Mouse (Mus musculus) heart, embryonic 10.5 days (tissue): ENCODE data around the gene Col4a4. TPM values are rescaled to one million over a fixed set of nuclear protein-coding genes. Genes with fewer than 3 reads are reported as not detected.

Experiments used
- DNase-seq: peaks from one replicate; pipeline ENCODE4 v3.0.0-alpha.2; 2017; ENCODE audit warnings: low spot score
- H3K27ac ChIP-seq: fragments of 300-500 bp; sonication (generic); 2 replicates; pipeline ENCODE4 v1.5.1; 2016; ENCODE audit warnings: mild to moderate bottlenecking
- H3K27me3 ChIP-seq: fragments of 300-500 bp; sonication (generic); 2 replicates; pipeline ENCODE4 v1.6.1; 2016; ENCODE audit warnings: mild to moderate bottlenecking; ENCODE audit not compliant: poor library complexity, insufficient read depth, severe bottlenecking
- H3K36me3 ChIP-seq: fragments of 300-500 bp; sonication (generic); 2 replicates; pipeline ENCODE4 v1.6.1; 2016; ENCODE audit warnings: mild to moderate bottlenecking, moderate library complexity
- H3K4me1 ChIP-seq: fragments of 300-500 bp; sonication (generic); 2 replicates; pipeline ENCODE4 v1.6.1; 2016; ENCODE audit warnings: mild to moderate bottlenecking
- H3K4me3 ChIP-seq: fragments of 300-500 bp; sonication (generic); 2 replicates; pipeline ENCODE4 v1.5.1; 2016; ENCODE audit warnings: mild to moderate bottlenecking, moderate library complexity
- H3K9me3 ChIP-seq: fragments of 300-500 bp; sonication (generic); 2 replicates; pipeline ENCODE4 v1.6.1; 2016; ENCODE audit warnings: mild to moderate bottlenecking, moderate library complexity
- WGBS: fragments of 180-500 bp; shearing (Covaris S2); methylation state at CpG from one replicate; pipeline ENCODE4 v1.1.7; 2016; 5-methylcytosine and 5-hydroxymethylcytosine counted together
- polyA plus RNA-seq: library from polyadenylated mRNA; unstranded; fragments of >200 nt; fragmentation: Nextera tagmentation; extraction: Ambion mirVana; gene quantifications from 2 replicates; pipeline ENCODE4 v1.2.1, GENCODE M21; 2016

Col4a4 gene
- polyA plus RNA-seq, 1 experiment from 2014 or later, result 0.36 TPM

DNA sequence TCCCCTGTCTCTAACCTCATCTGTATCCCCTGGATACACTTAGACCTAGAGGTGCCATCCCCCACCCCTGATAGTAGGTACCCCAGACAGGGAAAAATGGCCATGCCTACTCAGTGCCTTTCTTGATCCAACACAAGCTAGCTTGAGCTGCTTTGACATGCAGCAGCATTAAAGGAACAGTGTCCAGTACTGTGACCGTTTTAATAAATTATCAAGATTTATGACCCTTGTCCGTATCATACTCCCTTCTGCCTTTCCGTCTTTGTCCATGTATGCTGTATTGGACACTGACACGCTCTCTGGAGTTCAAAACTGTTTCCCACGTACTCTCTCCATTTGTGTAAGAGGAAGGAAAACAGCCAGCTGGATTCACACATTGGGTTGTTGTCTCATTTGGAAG, 158.9 kb downstream of the Col4a4 start:
- no peak for DNase-seq

DNA sequence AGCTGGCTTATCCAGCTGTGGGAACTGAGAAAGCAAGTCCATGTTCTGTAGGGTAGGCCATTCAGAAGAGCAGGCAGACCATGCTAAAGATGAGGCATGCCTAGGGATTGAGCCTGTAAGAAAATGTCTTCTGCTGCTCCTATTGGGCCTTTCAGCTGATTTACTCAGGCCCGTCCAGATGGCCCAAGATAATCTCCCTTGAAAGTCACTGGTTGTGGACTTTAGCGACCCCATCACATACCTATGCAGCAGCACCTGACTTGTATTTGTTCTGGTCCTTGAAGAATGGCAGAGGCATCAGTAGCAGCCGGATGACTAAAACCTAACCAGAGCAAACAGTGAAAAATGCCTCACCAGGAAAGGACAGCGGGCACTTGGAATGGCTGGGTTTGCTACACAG, 171.0 kb downstream of the Col4a4 start:
- no peaks in the 10 kb centered on the region for H3K9me3 ChIP-seq
- no peaks in the 10 kb centered on the region for H3K27me3 ChIP-seq

More for the DNA sequence above, 158.9 kb downstream of the Col4a4 start:
- Histone ChIP-seq H3K36me3 (no peaks in the 10 kb centered on the region), H3K27ac (no peak overlapping the region), H3K4me1 (peaks cover 5% of the 10 kb centered on the region; the same call in 1 of the 2 replicates), H3K9me3 (no peaks in the 10 kb centered on the region), H3K27me3 (no peaks in the 10 kb centered on the region), H3K4me3 (no peak overlapping the region)
- 87% methylated on average over 5 of the region's 5 CpGs for WGBS

DNA sequence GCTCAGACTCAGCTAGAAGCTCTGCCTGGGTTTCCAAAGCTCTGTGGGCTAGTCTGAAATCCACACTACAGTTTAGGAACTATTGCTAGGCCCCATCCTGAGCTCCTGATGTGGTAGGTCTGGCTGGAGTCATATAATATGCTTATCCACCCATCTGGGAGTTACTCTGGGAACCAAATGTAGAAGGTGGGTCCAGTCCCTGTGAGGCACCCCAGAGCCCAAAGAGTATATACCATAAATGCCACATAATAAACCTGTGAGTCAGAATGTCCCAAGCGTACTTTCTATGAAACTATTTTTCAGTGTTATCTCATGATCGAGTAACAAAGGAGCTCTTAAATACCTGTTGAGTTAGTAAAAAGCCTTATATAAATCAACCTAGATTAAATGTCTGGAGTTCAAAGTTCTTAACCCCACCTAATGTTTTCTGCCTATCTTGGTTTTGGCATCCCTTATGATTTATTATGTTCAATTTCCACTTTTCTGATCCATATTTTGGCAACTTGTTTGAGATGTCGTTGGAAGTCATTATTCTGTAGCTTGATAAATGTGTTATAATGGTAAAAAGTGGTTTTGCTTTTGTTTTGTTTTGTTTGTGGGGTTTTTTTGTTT, 172.1 kb downstream of the Col4a4 start:
- H3K36me3 ChIP-seq, result no peaks in the 10 kb centered on the region
- DNase-seq, result peak; percentile 20
- no peak overlapping the region for H3K4me3 ChIP-seq
- H3K27ac ChIP-seq, result no peak overlapping the region
- WGBS, result 89% methylated on average over 3 of the region's 3 CpGs
- H3K9me3 ChIP-seq, result no peaks in the 10 kb centered on the region
- H3K27me3 ChIP-seq, result no peaks in the 10 kb centered on the region
- H3K4me1 ChIP-seq, result peaks cover 21% of the 10 kb centered on the region

More for the DNA sequence above, 171.0 kb downstream of the Col4a4 start:
- Histone ChIP-seq H3K4me1 (peaks cover 20% of the 10 kb centered on the region), H3K4me3 (no peak overlapping the region), H3K27ac (no peak overlapping the region), H3K36me3 (no peaks in the 10 kb centered on the region)
- DNase-seq, result peak; percentile 25
- 82% methylated on average over 4 of the region's 4 CpGs for WGBS

DNA sequence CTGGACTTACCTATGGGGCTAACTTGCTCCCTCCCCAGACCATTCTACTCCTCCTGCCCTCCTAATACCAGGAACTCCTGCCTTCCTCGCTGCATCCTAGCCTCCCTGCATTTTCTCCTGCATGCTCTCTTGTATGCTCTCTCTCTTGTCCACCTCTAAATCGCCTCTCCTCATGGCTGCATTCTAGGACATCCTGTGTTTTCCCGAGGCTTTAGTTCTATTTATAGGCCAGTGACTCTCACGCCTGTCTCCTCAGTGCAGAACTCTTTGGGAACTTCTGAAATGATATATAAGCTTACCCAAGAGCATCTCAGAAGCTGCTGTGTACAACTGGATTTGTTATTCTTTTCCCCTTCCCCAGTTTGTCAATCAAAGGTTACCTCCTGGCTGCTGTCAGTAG, 174.6 kb downstream of the Col4a4 start:
- H3K27me3 ChIP-seq, result no peaks in the 10 kb centered on the region
- no peak overlapping the region for H3K4me3 ChIP-seq
- peak; percentile 51 for DNase-seq
- H3K9me3 ChIP-seq, result no peaks in the 10 kb centered on the region
- H3K36me3 ChIP-seq, result no peaks in the 10 kb centered on the region
- 27% methylated on average over 4 of the region's 4 CpGs for WGBS
- peaks cover 21% of the 10 kb centered on the region for H3K4me1 ChIP-seq
- H3K27ac ChIP-seq, result peak overlapping the region; percentile 75

DNA sequence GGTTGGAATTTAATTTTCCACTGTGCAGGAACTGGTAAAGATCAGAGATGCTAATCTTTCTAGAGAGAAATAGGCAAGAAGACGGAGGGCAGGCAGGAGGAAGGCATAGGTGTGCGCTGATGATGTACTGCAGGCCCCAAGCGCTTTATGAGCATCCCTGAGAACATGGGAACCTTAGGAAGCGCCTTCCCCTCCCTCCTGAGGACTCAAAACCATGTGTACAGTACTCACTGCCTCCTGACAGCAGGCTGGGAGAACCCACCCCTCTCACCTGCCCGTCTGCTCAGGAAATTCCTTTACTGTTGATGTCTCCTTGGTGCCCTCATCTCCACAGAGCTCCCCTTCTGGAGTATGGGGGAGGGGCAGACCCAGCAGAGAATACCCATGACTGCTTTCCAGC, 175.1 kb downstream of the Col4a4 start:
- no peaks in the 10 kb centered on the region for H3K36me3 ChIP-seq
- H3K4me3 ChIP-seq, result no peak overlapping the region
- WGBS, result 77% methylated on average over 5 of the region's 5 CpGs
- H3K27ac ChIP-seq, result peak overlapping the region; percentile 75
- peak; percentile 60 for DNase-seq
- H3K9me3 ChIP-seq, result no peaks in the 10 kb centered on the region
- no peaks in the 10 kb centered on the region for H3K27me3 ChIP-seq
- H3K4me1 ChIP-seq, result peaks cover 21% of the 10 kb centered on the region

DNA sequence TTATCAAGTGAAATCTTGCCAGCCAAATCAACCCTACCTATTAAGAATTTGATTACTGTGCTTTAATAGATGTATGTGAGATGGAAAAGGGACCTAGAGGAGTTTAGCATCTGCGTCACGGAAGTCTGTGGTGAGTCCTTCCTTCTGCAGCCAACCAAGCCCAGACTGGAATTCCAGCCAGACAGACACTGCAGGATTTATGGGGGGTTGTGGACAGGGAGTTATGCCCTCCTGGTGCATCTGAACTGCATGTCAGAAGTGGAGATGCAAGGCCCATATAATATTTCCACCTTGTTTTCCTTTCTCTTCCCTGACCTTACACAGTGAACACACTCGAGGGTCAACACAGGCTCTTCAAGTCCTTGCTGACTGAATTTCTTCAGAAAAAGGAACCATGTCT, 176.1 kb downstream of the Col4a4 start:
- H3K27me3 ChIP-seq, result no peaks in the 10 kb centered on the region
- 0 out of 2 replicates have a peak overlapping the region, but pooled peaks have one; percentile 16 for H3K27ac ChIP-seq
- no peaks in the 10 kb centered on the region for H3K36me3 ChIP-seq
- no peaks in the 10 kb centered on the region for H3K9me3 ChIP-seq
- peaks cover 21% of the 10 kb centered on the region for H3K4me1 ChIP-seq
- H3K4me3 ChIP-seq, result no peak overlapping the region
- no peak for DNase-seq
- WGBS, result 67% methylated on average over 3 of the region's 3 CpGs

DNA sequence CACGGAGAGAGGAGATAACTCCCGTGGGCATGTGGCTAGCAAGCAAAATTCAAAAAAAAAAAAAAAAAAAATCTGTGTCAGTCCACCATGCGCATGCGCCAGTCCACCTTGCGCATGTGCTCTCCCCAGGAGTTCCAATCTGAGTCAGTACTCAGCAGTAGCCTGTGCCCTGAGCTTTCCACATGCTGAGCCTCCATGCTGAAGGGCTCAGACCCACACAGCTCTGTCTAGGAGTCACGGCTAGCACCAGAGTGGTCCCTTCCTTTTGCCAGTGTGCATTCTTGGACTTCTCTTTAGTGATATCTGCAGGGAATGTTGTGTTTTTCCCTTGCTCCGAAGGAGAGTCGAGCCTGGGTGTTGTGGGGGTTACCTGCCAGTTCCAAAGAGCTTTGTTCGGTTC, 177.4 kb downstream of the Col4a4 start:
- Histone ChIP-seq H3K4me3 (no peak overlapping the region), H3K36me3 (no peaks in the 10 kb centered on the region), H3K27me3 (no peaks in the 10 kb centered on the region), H3K4me1 (peaks cover 21% of the 10 kb centered on the region), H3K9me3 (no peaks in the 10 kb centered on the region), H3K27ac (no peak overlapping the region)
- DNase-seq, result peak; percentile 69
- WGBS, result 89% methylated on average over 9 of the region's 9 CpGs

DNA sequence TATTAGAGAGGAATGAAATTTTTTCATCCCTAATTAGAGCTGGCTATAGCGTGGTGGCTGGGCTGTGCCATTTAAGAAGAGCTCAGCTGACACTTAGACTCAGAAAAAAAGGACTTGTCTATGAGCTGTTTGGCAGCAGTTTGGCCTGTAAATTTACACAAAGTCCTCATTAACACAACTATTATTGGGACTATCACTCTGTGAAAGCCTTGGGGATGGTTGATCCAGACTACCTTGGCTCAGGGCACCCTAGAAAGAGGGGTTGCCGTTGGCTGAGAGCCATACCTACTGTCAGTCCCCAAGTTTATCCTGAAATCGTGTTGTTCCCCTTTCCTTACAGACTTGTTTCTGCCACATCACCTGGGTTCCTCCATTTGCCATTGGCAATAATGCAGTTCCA, 178.9 kb downstream of the Col4a4 start:
- Histone ChIP-seq H3K36me3 (no peaks in the 10 kb centered on the region), H3K27me3 (no peaks in the 10 kb centered on the region), H3K9me3 (no peaks in the 10 kb centered on the region), H3K4me3 (no peak overlapping the region), H3K4me1 (peaks cover 20% of the 10 kb centered on the region), H3K27ac (no peak overlapping the region)
- DNase-seq, result peak; percentile 20
- 84% methylated on average over 3 of the region's 3 CpGs for WGBS

Other genes with a start within 250 kb of the Col4a4 start
- 0.20 and 0.30 TPM in 2 replicates for gene Col4a3, start 72 bp upstream of the Col4a4 start, polyA plus RNA-seq
- 197 TPM in 2 replicates for gene Mff, start 138.0 kb upstream of the Col4a4 start, polyA plus RNA-seq
- gene Tm4sf20, start 181.6 kb upstream of the Col4a4 start, polyA plus RNA-seq, result not detected in 2 replicates
- gene Gm47791, start 184.4 kb upstream of the Col4a4 start, polyA plus RNA-seq, result not detected in 2 replicates